Mouse (Mus musculus) heart, adult 2 months (tissue): ENCODE results near the gene Gsx1. TPM values are rescaled to one million over a fixed set of nuclear protein-coding genes. Genes with fewer than 3 reads are reported as not detected.

ENCODE experiments used
- DNase-seq, 2 experiments: peaks; one replicate each; pipeline ENCODE4 v3.0.0; 2021
- H3K27ac ChIP-seq: fragments of 200-600 bp; 2 replicates; pipeline ENCODE4 v1.8.1; 2022
- H3K27me3 ChIP-seq: fragments of 200-500 bp; 2 replicates; pipeline ENCODE4 v1.6.1; 2012; ENCODE audit warnings: mild to moderate bottlenecking, low read length, inconsistent platforms, mixed read lengths; ENCODE audit not compliant: control insufficient read depth, insufficient read depth
- H3K36me3 ChIP-seq: fragments of 200-500 bp; 2 replicates; pipeline ENCODE4 v1.6.1; 2012; ENCODE audit warnings: low read length, inconsistent platforms; ENCODE audit not compliant: control insufficient read depth, insufficient read depth
- H3K4me1 ChIP-seq: fragments of 200-500 bp; 2 replicates; pipeline ENCODE4 v1.6.1; 2011; ENCODE audit warnings: low read length; ENCODE audit not compliant: control insufficient read depth, insufficient read depth
- H3K4me3 ChIP-seq: fragments of 200-600 bp; 2 replicates; pipeline ENCODE4 v1.8.1; 2022
- H3K79me2 ChIP-seq: fragments of 200-500 bp; replicated peaks from 2 replicates; pipeline ENCODE4 v1.6.1; 2012; ENCODE audit warnings: mild to moderate bottlenecking, inconsistent platforms, low read length, moderate library complexity, mixed read lengths; ENCODE audit not compliant: control insufficient read depth, insufficient read depth
- H3K9ac ChIP-seq: fragments of 200-500 bp; 2 replicates; pipeline ENCODE4 v1.6.1; 2012; ENCODE audit warnings: low read depth, mild to moderate bottlenecking, control low read depth, inconsistent platforms, low read length, mixed read lengths
- CTCF ChIP-seq: fragments of 200-600 bp; IDR thresholded peaks from 2 replicates; pipeline ENCODE4 v1.8.1; 2022; ENCODE audit warnings: antibody characterized with exemption, mild to moderate bottlenecking, moderate library complexity
- EP300 ChIP-seq: fragments of 200-500 bp; IDR thresholded peaks from 2 replicates; pipeline ENCODE4 v1.6.1; 2011; ENCODE audit warnings: low read depth, low read length, control low read depth; ENCODE audit not compliant: insufficient read depth
- POLR2A ChIP-seq: fragments of 200-500 bp; IDR thresholded peaks from 2 replicates; pipeline ENCODE4 v1.6.1; 2011; ENCODE audit warnings: mild to moderate bottlenecking, low read depth, low read length, control low read depth; ENCODE audit not compliant: insufficient read depth
- WGBS: fragments of 180-500 bp; shearing (Covaris S2); methylation state at CpG from one replicate; pipeline ENCODE4 v1.1.7; 2018; 5-methylcytosine and 5-hydroxymethylcytosine counted together
- intact Hi-C: fragments of 180-260 bp; cut with DNase I; formaldehyde crosslinking; loops from one replicate; pipeline ENCODE4 v1.15.1; 2025
- polyA plus RNA-seq: library from polyadenylated mRNA; depleted of rRNA; stranded (reverse); fragments of >200 nt; gene quantifications from 2 replicates; pipeline ENCODE4 v1.2.3, GENCODE M21; 2012
- total RNA-seq, 2 experiments: library from RNA; stranded (reverse); gene quantifications; 2 replicates each; pipeline ENCODE4 v1.2.3; 2021

The Gsx1 gene
- total and polyA plus RNA-seq, 3 experiments, result not detected

DNA sequence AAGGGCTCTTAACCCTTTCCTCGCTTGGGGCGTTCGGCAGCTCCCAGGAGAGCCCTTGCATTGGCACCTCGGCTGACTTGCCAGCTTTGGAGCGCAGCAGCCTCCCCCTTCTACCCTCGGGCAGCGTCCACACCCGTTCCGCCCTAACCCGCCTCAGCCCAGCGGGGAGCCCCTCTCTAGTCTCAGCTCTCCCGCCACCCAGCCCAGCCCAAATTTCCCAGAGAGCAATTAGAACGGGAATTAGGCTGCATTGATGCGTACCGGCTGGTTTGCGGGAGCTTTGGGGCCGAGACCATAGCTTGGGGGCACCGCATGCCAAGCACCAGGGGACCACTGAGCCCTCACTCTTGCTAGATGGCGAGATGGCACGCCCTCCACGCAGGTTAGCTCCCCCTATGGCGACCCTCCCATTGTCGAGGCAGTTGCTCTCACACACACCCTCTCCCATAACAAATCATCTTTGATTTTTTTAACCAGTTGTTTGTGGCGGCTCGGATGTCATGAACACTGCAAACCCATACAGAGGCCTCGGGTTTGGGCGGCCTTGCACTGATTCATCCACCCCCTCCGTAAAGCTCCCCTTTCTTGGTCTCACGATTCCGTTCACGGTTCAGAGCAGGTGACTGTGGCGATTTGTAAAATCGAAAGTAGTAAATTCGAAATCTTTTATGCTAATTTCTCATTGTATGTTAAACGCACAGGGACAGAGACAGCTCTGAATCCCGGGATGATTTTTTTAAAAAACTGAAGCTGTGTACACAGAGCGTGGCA lies 1.5 kb upstream of the Gsx1 start:
- peak overlapping the region; percentile 39 for H3K4me3 ChIP-seq
- H3K27me3 ChIP-seq, result peaks cover 31% of the 10 kb centered on the region
- H3K9ac ChIP-seq, result no peak overlapping the region
- DNase-seq, result peak in 1 of 2 experiments; percentile 20
- intact Hi-C loops, result no loop called here
- TF ChIP-seq CTCF, result no peak
- no peak for TF ChIP-seq EP300
- TF ChIP-seq POLR2A, result no peak
- no peak overlapping the region for H3K27ac ChIP-seq
- H3K36me3 ChIP-seq, result no peaks in the 10 kb centered on the region
- H3K4me1 ChIP-seq, result peaks cover 5% of the 10 kb centered on the region
- WGBS, result 2% methylated on average over 37 of the region's 37 CpGs
- no peaks in the 10 kb centered on the region for H3K79me2 ChIP-seq

- Histone ChIP-seq H3K4me1 (peaks cover 5% of the 10 kb centered on the region), H3K36me3 (no peaks in the 10 kb centered on the region), H3K27ac (no peak overlapping the region), H3K79me2 (no peaks in the 10 kb centered on the region), H3K27me3 (peaks cover 34% of the 10 kb centered on the region), H3K9ac (no peak overlapping the region), H3K4me3 (peak overlapping the region; percentile 39)
- no peak for TF ChIP-seq POLR2A
- TF ChIP-seq CTCF, result no peak
- no peak for TF ChIP-seq EP300
- no peak for DNase-seq
- intact Hi-C loops, result no loop called here
- 7% methylated on average over 25 of the region's 25 CpGs for WGBS
Measured at GRCm38 (mm10) chr5:147187552-147188170, 835 bp upstream of the Gsx1 start.

DNA sequence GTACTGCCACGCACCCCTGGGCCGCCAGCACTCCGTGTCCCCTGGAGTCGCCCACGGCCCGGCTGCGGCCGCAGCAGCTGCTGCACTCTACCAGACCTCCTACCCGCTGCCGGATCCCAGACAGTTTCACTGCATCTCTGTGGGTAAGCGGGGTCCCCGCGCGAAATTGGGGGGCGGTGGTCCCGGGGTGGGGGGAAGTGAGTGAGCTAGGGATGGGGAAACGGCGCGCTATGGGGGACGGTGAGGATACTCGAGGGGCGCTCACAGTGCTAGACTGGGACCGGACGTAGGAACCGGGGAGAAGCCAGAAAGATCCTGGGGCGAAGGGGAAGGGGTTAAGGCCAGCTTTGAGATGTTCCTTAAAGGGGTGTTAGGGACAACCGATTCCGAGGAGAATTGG lies 660 bp downstream of the Gsx1 start:
- Histone ChIP-seq H3K4me3 (no peak overlapping the region), H3K9ac (no peak overlapping the region), H3K4me1 (peaks cover 5% of the 10 kb centered on the region), H3K79me2 (no peaks in the 10 kb centered on the region), H3K36me3 (no peaks in the 10 kb centered on the region), H3K27ac (no peak overlapping the region), H3K27me3 (peaks cover 34% of the 10 kb centered on the region)
- TF ChIP-seq EP300 (no peak), CTCF (no peak), POLR2A (no peak)
- no peak for DNase-seq
- intact Hi-C loops, result no loop called here
- 2% methylated on average over 28 of the region's 28 CpGs for WGBS

DNA sequence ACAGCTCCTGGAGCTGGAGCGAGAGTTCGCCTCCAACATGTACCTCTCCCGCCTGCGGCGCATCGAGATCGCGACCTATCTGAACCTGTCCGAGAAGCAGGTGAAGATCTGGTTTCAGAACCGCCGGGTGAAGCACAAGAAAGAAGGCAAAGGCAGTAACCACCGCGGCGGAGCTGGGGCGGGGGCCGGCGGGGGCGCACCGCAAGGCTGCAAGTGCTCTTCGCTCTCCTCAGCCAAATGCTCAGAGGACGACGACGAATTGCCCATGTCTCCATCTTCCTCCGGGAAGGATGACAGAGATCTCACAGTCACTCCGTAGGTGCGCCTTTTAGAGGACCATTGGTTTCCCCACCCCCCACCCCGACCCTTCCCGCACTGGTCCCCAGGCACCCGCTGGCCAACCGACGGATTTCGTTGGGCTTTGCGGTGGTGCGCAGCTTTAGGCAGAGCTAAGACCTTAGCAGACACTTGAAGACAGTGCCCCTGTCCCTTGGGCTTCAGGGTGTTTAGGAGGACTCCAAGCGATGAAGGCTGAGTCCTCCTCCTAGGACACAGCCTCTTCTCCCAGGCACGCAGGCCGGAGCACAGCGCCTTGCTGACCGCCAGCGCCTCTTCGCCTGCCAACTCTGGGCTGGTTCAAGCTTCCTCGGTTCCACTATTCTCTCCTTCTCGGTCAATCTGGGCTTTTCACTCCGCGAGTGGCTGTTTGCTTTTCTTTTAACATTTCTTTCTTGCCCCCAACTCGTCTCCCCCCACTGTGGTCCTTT lies 1.5 kb downstream of the Gsx1 start:
- no peaks in the 10 kb centered on the region for H3K36me3 ChIP-seq
- H3K4me3 ChIP-seq, result no peak overlapping the region
- no peak overlapping the region for H3K27ac ChIP-seq
- intact Hi-C loops, result no loop called here
- H3K27me3 ChIP-seq, result peaks cover 34% of the 10 kb centered on the region
- no peak overlapping the region for H3K9ac ChIP-seq
- H3K4me1 ChIP-seq, result peaks cover 5% of the 10 kb centered on the region
- 4% methylated on average over 46 of the region's 46 CpGs for WGBS
- no peaks in the 10 kb centered on the region for H3K79me2 ChIP-seq
- no peak for TF ChIP-seq EP300
- no peak for TF ChIP-seq POLR2A
- TF ChIP-seq CTCF, result no peak
- DNase-seq, result no peak

GRCm38 (mm10) chr5:147190885-147191284 lies 2.4 kb downstream of the Gsx1 start:
- Histone ChIP-seq H3K9ac (no peak overlapping the region), H3K4me3 (no peak overlapping the region), H3K36me3 (no peaks in the 10 kb centered on the region), H3K27me3 (peaks cover 34% of the 10 kb centered on the region), H3K4me1 (peaks cover 5% of the 10 kb centered on the region), H3K79me2 (no peaks in the 10 kb centered on the region), H3K27ac (no peak overlapping the region)
- TF ChIP-seq POLR2A, result no peak
- 2% methylated on average over 7 of the region's 7 CpGs for WGBS
- DNase-seq, result no peak
- intact Hi-C loops, result no loop called here
